Mouse (Mus musculus): Measurements from ENCODE around the gene Colec11.

DNA sequence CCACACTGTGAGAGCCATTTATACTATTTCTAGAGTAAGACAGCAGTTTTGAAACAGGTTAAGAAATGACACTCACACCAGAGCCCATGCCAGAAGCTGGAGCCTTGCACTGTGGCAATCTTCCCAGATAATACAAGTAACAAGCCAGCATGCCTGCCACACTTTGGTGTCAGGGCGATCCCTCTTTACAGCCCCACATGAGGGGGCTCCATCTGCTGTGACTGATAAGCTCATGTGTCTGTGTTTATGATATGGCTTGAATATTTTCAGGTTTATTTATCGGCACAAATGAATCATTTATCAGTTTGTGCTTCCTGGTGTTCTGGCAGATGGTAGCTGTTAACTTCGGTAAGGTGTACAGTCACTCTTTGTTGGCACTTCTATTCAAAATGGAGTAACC is 45.0 kb downstream of the Colec11 start:
- no peak for TF ChIP-seq CTCF (IDR thresholded peaks at IDR 0.05; ENCODE audit: low read depth, low read length)
- TF ChIP-seq POLR2A (IDR thresholded peaks at IDR 0.05; ENCODE audit: borderline replicate concordance, low read depth, low read length) = no peak

Measured in bone marrow macrophage, adult 2 months (primary cell).